Mouse (Mus musculus): ENCODE measurements around the gene Dctn1. TPM values are rescaled to one million over a fixed set of nuclear protein-coding genes. Genes with fewer than 3 reads are reported as not detected.

The Dctn1 gene
- polyA plus RNA-seq, 1 experiment, result 114 TPM

- DNase-seq (ENCODE audit: low read depth), result no peak
Measured at GRCm38 (mm10) chr6:83169872-83170271, 4.2 kb downstream of the Dctn1 start.

GRCm38 (mm10) chr6:83171063-83171462 lies 5.3 kb downstream of the Dctn1 start:
- no peak for DNase-seq (ENCODE audit: low read depth)

- DNase-seq (ENCODE audit: low read depth), result no peak
Measured at GRCm38 (mm10) chr6:83172240-83172920, 6.7 kb downstream of the Dctn1 start.

GRCm38 (mm10) chr6:83175996-83176395 lies 10.3 kb downstream of the Dctn1 start:
- DNase-seq (ENCODE audit: low read depth), result no peak

- no peak for DNase-seq (ENCODE audit: low read depth)
Measured at GRCm38 (mm10) chr6:83179390-83180117, 13.8 kb downstream of the Dctn1 start.

- no peak for DNase-seq (ENCODE audit: low read depth)
Measured at GRCm38 (mm10) chr6:83180605-83181004, 14.9 kb downstream of the Dctn1 start.

GRCm38 (mm10) chr6:83184858-83185435 lies 19.2 kb downstream of the Dctn1 start:
- DNase-seq (ENCODE audit: low read depth), result no peak

GRCm38 (mm10) chr6:83185895-83186861 lies 20.5 kb downstream of the Dctn1 start:
- DNase-seq (ENCODE audit: low read depth), result no peak

- no peak for DNase-seq (ENCODE audit: low read depth)
Measured at GRCm38 (mm10) chr6:83186946-83187345, 21.2 kb downstream of the Dctn1 start.

- no peak for DNase-seq (ENCODE audit: low read depth)
Measured at GRCm38 (mm10) chr6:83193571-83193970, 27.9 kb downstream of the Dctn1 start.

GRCm38 (mm10) chr6:83197345-83198004 lies 31.8 kb downstream of the Dctn1 start:
- DNase-seq (ENCODE audit: low read depth), result no peak

GRCm38 (mm10) chr6:83203320-83203719 lies 37.6 kb downstream of the Dctn1 start:
- no peak for DNase-seq (ENCODE audit: low read depth)

GRCm38 (mm10) chr6:83205851-83206250 lies 40.1 kb downstream of the Dctn1 start:
- no peak for DNase-seq (ENCODE audit: low read depth)

GRCm38 (mm10) chr6:83206321-83206720 lies 40.6 kb downstream of the Dctn1 start:
- no peak for DNase-seq (ENCODE audit: low read depth)

- no peak for DNase-seq (ENCODE audit: low read depth)
Measured at GRCm38 (mm10) chr6:83207361-83208049, 41.8 kb downstream of the Dctn1 start.

- DNase-seq (ENCODE audit: low read depth), result no peak
Measured at GRCm38 (mm10) chr6:83208050-83208400, 42.3 kb downstream of the Dctn1 start.

GRCm38 (mm10) chr6:83210495-83210894 lies 44.8 kb downstream of the Dctn1 start:
- DNase-seq (ENCODE audit: low read depth), result no peak

- DNase-seq (ENCODE audit: low read depth), result no peak
Measured at GRCm38 (mm10) chr6:83211526-83211925, 45.8 kb downstream of the Dctn1 start.

- no peak for DNase-seq (ENCODE audit: low read depth)
Measured at GRCm38 (mm10) chr6:83215002-83215666, 49.4 kb downstream of the Dctn1 start.

- no peak for DNase-seq (ENCODE audit: low read depth)
Measured at GRCm38 (mm10) chr6:83219814-83220213, 54.1 kb downstream of the Dctn1 start, which contains the start of gene Slc4a5. Gene Slc4a5, plus strand, starts transcription at chr6:83219828.

Data from gonadal fat pad, adult 2 months (tissue).